Mouse (Mus musculus): ENCODE measurements around the gene Eva1c.
A peak's percentile ranks its signal among the peaks of the same experiment; 100 is the strongest.
"Not testable (repeated sequence)": the region's sequence is repeated elsewhere in the genome, so short reads cannot be mapped to it uniquely, and the experiment has no call there.

Gene Eva1c

DNA sequence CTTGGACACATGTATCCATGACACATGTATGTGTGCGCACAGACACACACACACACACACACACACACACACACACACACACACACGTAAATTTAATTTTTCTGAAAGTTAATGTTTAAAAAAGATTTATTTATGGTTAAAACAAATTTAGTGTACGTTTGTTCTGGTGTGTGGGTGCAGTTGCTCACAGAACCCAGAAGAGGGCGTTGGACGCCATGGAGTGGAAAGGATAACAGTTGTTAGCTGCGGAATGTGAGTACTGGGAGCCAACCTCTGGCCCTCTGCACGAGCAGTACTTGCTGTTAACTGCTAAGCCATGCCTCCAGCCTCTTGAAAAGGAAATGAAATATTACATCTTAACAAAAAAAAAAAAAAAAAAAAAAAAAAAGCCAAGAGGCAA, at the start of gene Eva1c:
Eva1c (plus strand) TSS at position 263 of the 400 bp plus-strand sequence.
- no peak for DNase-seq

DNA sequence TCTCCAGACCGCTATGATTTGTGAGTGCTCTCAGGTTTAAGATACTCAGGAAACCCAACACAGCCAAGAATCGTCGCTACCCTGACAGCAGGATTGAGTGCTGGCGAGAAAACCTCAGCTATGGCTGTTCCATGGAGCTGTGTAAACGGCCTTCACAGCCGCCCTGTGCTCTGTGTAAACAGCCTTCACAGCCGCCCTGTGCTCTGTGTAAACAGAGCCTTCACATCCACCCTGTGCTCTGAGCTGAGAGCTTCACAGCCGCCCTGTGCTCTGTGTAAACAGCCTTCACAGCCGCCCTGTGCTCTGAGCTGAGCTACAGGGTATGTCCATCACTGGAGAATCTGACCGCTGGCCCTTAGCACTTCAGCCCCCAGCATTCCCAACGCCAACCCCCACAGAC, 46.7 kb upstream of the Eva1c start:
- peak; percentile 42 for DNase-seq

DNA sequence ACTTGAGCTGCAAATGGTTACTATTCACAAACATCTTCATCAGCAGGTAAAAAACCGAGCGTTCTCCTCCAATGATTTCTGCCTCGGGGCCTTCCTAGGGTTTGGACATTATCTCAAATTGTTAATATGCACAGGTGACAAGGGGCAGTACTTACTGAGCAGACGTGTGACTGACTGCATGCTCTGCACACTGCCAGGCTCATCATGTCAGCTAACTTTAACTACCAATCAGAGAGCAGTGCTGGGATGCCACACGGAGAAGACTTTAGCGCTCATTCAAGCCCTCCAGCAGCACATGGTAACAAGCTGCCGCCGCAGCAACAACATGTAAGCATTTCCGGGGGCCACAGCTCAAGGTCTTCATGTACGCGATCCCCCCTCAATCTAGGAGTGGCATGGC, 43.2 kb upstream of the Eva1c start:
- DNase-seq, result no peak

DNA sequence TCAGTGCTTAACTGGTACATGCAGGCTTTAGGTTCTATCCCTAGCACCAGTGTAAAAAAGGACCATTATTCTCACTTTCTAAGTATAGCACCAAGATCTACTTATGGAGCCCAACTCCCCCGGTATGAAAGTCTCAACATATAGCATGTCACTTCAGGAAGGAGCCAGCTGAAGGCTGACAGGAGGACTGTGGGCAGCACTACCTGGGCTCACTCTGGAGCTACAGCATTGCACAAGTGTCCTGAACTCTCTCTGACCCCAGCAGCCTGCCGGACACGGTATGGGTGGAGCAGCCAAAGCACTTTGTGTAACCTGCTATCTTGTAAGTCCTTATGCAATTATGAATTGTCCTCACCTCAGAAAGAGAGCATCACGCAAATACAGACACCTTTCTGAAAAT, 41.3 kb upstream of the Eva1c start:
- DNase-seq, result peak; percentile 25

DNA sequence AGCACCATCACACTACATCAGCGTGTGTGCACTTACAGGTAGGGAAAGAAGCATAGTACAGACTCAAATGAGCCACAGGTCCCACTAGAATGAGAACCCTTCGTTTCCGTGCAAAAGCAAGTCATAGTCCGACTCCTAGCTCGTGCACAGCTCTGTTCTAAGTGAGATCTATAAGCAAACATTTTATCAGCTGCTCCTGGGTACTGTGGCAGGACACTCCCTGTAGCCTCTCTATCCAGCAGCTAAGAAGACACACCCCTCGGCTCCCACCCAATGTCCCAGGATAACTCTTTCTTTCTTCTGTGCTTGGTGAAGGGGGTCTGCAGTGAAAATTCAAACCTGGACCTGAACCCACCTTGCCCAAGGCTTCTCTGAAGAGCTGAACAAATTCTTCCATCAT, 37.9 kb upstream of the Eva1c start:
- DNase-seq, result no peak

DNA sequence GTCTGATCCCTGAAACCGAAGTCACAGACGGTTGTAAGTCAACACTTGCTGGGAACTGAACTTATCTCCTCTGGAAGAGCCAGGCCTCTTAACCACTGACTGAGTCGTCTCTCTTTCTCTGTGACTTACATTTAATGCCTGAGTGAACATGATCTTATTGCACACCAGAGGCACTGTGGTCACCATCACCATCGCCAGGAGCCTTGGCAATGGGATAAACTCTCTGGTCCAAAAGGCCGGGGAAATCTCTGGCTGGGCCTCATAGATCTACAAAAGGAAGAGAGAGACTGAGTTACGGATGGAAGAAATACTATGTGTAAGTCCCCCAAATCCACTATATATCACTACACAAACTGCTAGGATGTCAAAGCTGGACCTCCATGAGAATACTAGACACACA, 35.6 kb upstream of the Eva1c start:
- DNase-seq, result no peak

DNA sequence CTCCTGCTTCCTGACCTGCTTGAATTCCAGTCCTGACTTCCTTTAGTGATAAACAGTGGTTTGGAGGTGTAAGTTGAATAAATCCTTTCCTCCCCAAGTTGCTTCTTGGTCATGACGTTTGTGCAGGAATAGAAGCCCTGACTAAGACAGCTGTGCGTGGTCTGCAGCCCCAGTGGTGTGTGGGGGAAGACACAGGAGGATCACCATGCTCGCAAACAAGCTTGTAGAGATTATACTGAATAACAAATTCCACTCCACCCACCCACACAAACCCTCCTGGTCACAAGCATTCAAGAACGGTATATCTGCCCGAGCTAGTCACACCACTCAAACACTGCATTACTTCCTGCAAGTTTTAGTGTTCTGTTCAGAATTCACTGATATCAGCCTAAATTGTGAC, 34.5 kb upstream of the Eva1c start:
- no peak for DNase-seq

DNA sequence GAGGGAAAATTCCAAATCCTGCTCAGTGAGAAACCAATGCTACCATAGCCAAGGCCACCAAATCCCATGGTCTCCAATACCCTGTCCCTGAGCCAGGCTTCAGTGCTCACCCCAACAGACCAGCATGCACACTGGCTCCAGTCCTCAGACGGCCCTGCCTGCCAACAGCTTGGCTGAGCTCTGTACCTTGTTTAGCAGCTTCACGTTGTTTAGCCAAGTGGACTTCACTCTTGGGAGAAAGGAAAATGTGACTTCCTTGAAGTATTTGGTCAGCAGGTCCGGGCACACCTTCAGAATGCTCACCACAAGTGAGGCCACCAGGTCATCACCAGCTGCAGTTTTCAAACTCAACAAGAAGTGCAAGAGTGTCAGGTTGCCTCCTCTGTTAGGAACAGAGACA, 34.0 kb upstream of the Eva1c start:
- no peak for DNase-seq

DNA sequence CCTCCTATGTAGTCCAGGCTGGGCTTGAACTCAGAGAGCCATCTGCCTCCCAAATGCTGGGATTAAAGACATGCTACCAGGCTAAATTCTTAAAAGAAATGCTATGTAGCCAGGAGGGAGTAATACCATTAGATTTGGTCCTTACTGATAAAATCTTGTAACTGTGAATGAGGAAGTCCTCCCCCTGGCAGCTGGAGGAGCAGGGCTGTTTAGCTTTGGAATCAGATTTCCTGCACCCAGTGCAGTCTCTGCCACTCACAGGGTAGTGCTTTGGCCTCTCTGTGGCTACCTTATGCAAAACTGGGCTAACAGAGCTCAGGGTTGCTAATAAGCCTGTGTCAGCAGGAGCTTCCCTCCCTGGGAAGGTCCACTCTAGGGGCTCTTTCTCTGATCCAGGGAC, 31.8 kb upstream of the Eva1c start:
- no peak for DNase-seq

DNA sequence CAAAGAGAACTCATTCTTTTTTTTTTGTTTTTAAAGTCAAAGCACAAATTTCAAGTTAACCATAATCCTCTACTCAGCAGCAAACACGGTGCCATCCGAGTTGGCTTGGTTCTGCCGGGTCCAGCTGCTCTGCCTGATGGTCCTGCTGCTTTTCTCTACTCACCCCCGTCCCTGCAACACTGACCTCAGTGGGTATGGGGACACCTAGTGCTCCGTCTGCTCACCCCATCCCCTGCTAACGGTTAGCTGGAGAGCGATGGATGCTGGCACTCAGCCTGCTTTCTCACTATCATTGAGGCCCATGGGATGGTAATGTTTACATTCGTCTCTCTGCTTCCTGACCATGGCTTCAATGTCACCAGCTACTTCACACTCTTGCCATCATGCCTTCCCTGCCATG, 28.1 kb upstream of the Eva1c start:
- no peak for DNase-seq

DNA sequence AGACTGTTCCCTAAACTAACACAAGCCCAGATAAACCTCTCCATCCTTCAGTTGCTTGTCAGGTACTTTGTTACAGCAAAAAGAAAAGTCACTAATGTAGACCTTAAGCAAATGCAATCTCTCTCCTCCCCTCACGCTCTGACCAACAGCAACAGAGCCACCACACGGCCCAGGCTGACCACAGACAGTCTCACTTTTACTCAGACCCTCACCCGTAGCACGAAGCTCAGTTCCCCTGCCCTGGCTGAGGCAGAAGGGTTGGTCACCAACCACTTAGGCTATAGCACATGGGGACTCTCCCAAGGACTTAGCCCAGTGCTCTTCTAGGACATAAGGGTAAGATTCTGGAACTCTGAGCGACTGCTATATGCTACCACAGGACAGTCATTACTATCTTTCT, 27.7 kb upstream of the Eva1c start:
- no peak for DNase-seq

DNA sequence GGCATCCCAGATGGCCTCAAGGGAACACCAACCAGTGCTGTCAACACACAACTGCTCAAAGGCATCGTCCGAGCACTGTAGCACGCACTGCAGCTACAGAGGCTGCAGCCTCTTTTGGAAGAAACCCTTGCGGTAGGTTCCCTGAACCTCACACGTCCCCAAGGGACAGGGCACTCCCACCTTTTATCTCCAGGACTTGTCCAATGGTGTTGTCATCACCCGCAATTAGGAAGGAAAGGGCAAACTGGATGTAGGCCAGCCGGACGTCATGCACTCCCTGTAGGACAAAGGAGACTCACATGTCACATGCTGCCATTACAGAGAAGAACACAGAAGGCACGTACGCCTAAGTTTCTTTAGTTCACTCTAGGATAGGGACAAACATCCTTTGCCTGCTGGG, 26.7 kb upstream of the Eva1c start:
- DNase-seq, result no peak

DNA sequence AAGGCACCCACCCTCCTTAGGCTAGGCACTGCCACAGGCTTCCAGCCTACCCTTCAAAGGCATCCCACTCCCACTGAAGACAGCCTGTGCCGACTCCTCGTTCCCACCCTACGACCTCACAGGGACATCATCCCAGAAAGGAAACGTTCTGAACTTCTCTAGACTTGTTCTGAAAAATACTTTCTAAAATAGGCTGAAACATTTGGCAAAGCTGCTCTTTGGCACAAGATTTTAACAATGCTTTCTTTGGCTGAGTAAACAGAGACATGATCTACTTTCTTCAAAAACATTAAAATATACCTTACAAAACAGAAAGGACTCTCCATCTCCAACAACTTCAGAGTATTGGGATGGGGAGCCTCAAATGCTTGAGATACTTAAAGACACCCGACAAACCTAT, 25.3 kb upstream of the Eva1c start:
- DNase-seq, result no peak

DNA sequence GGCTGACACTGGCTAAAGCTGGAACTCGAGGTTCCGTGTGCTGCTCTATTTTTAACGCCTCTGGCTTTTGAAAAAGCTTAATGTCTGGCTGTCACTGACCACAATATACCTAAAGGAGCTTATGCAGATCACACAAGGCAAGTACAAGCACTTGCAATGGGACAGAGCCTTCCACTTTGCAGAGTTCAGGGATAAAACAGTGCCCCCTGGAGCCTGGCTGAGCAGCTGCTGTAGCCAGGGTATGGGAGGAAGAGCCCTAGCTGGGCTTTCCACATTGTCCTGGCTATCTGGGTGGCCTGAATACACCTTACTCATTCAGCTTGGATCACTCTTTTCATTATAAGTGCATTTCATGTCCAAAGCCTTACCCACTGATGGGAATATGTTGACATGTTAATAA, 24.6 kb upstream of the Eva1c start:
- peak; percentile 34 for DNase-seq

DNA sequence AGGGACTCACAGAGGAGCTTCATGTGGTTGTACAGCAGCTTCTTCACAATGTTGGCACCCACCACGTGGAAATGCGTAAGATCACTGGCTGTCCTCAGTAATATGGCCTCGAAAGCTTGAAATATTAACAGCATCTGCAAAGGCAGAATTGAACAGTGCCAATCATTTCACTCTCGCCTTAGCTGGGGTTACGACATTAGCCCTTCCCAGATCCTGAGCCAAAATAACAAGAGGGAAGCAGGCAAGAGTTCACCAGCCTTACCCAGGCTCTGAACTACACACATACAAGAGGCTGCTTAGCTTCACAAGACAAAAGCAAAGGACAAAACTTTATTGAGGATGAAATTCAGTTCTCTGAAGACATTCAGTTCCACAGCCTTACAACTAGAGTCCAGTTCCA, 22.1 kb upstream of the Eva1c start:
- no peak for DNase-seq

DNA sequence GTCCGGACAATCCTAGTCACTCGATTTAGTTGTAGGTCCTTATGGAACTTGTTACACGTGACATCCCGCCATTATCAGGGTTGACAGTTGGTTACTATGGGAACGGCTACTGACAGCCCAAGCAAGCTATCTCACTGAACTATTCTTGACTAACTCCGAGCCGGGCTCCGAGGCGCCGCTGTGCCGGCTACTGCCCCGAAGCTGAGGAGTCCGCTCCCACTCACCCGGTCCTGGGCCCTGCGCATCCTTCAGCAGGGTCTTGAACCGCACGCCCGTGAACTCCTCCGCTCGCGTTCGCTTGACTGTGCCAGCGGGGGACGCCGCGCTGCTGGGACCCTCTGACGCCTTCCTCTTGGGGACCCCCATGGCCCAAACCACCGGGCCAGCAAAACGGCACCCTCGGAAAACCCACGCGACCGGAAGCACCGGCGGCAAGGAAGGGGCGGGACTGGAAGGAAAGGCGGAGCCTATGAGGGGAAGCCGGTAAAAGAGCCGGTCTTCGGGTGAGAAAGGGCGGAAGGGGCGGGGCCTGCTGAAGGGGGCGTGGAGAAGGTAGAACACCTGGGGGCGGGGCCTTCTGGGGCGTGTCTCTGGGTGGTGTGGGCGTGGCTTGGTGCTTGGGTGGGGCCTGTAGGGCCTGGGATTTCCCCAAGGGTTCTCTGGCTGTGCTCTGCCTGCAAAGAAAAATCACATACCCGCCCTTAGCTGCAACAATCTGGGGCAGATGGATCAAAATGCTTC, 16.4 kb upstream of the Eva1c start, which contains the start of gene Urb1:
Urb1 (minus strand) TSS at position 439 of the 741 bp plus-strand sequence.
- peak; percentile 100 for DNase-seq

DNA sequence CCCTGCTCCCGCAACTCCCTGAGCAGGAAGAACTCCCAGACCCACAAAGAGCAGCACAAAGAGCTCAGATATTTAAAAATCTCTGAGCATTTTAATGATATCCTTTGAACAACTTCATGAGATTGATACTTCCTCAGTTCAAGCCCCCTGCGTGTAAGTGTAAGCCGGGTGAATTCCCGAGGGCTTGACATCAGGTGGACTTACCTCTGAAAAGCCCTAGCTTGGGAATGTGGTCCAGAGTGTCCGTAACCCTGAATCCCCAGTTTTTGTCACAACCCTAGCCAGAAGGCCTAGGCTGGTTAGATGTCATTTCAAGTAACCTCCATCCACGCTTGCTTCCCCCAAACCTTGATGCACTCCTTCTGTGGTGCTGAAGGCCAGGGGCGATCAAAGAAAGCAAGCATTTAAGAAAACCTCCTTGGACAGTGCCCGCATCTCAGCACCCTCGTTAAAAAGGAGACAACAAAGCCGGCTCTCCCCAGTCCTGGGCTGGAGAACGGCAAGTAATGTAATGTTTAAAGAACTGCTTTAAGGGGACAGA, 15.7 kb upstream of the Eva1c start:
- no peak for DNase-seq

DNA sequence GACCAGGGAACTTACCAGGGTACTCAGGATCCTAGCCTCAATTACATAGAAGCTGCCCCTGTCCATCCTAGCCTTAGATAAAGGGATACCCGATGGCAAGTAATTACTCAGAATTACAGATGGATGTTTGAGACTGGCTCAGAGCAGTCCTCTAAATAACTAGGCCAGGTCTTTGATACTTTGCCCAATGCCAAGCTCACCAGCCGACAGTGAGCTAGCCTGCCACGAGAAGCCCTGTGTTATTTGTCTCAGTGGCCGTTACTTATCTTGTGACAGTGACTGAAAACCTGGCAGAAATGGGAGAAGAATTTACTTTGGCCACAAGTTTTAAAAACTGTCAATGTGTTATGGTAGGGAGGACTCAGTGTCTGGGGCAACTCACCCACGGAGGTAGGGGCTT, 14.4 kb upstream of the Eva1c start:
- DNase-seq, result no peak

DNA sequence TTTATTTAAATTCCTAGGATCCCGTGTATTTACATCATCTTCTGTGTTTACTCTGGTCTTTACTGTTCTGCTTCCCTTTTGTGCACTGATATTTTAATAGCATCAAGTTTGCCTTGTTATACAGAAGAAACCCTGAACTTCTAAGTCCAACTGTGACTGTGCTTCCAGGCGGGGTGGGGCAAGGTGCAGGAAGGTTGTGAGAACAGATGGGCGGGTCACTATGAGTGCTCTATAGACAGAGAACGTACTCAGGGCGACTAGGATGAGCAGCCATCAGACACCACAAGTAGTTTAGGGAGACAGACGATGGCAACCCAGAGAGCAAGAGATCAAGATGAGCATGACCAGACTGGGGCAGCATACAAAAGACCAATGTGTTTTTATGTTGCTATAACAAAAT, 6.2 kb upstream of the Eva1c start:
- DNase-seq, result peak; percentile 60

DNA sequence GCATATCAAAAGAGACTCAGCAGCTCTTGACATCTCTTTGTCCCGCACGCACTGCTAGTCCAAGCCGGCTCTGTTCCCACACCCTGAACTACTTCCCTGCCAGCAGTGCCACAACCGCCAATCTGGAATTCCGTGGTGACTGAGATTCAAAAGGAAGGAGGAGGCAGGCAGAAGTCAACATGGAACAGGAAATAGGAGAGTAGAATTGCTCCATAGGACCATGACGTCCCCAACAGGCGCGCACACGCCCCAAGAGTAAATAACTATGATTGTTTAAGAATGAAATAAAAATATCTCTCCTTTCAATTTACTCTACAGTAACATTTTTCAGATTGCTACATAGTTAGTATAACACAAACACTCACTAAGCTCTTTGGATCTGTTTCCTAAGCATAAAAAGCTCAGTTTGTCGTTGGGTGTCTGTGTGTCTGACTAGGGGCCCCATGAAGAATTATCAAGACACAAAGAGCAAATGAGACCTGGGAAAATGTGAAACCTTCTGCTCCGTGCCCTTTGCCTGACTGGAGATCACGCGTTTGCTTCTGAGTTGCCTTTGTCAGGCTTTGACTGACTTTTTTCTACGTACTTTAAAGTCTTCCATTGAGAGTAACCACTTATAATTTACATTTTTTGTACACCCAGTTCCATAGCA, 5.3 kb upstream of the Eva1c start:
- no peak for DNase-seq

DNA sequence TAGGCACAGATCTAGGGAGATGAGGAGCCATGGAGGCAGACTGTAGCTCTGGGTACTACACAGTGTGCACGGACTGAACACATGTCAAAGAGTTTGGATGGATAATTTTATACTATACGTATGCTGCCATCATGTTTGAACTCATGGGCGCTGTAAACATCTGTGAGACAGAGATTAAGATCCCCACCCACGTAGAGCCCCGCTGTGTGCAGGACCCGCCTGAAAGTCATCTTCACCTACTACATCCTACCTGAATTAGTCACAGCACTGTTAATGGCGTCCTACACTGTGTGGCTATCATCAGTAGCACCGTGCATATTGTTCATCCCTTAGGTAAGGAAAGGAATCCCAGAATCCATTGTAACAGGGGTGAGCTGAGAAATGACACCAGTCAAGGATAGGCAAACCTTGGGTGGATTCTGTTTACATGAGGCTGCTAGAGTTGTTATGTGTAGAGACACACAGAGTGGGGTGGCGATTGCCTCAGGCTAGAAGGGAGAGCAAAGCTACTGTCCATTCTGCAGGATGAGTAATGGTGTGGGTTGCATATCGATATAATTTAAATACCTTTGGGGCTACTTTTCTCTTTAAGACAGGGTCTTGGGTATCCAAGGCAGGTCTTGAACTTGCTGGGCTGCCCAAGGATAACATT, 4.1 kb upstream of the Eva1c start:
- DNase-seq, result peak; percentile 76

DNA sequence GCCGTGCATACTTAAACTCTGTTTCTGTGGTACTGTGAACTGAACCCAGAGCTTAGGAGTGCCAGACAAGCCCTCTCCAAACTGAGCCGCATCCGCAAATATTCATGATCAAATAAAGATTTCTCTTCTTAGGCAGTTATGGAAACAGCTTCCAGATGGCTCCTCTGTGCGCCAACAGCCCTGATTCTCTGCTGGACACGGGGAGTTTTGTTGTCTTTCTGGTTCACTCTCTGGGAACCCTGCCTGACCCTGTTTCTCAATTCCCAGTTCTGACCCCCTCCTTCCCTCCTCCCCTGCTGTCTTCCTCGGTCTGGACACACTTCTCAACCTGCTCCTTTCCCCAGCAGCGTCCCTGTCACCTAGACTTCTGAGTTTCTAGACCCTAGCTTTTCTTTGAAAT, 3.5 kb upstream of the Eva1c start:
- no peak for DNase-seq

DNA sequence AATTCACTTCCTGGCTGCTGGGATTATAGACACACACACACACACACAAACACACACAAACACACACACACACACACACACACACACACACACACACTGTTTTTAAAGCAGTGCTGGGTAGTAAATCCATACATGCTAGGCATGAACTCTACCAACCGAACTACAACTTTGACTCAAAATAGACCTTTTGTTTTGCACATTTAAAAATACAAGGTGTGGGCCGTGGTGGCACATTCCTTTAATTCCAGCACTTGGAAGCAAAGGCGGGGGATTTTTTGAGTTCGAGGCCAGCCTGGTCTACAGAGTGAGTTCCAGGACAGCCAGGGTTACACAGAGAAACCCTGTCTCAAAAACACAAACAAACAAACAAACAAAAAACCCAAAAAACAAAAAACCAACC, 2.5 kb upstream of the Eva1c start:
- DNase-seq, result not testable (repeated sequence)

DNA sequence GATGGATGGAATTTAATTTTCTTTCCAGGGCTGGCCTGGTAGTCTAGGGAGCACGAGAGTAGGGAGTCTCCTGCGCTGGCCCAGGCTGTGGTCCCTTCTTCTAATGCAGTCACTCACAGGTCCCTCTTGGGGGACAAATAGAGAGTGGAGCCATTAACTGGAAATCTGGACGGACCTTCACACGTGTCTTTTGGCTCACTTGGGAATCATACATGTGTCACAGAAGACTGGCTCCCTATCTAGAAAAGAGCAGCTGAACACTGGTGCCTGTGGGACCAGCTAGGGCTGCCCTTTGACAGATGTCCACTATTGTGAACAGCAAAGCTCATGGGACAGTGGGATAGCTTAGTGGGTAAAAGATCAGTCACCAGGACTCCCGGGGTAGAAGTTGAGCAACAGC, 478 bp upstream of the Eva1c start:
- DNase-seq, result no peak
